In the genomic region with DNA sequence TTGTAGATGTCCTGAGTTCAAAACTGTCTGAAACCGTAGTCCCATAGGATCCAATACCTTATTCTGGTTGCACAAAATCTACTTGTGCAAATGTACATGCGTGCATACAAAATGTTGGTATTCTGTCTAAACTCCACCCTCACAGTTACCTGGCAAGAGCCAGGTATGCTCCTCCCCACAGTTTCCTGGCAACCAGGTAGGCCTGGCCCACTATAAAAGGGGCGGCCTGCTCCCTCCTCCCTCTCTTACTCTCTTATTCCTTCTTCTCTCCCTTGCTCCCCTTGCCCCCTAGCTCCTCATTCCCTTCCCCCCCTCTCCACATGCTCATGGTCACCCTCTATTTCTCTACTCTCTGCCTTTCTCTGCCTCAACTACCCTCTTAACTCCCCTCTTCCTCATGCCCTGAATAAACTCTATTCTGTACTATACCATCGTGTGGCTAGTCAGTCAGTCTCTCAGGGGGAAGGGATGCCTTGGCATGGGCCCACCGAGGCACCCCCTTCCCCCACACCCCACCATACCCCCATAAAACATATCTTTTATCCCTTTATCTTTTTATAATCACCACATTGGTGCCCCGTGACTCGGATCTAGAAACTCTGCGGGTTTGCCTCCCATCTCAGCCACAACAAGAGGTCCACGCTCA, we compare ENCODE assay signal across 8 mouse cellular contexts. TPM values are rescaled to one million over a fixed set of nuclear protein-coding genes. Genes with fewer than 3 reads are reported as not detected.
DNase-seq lines count a peak whose midpoint lies in the region; ATAC-seq and TF ChIP-seq lines count a peak whose summit lies in the region.

No protein-coding gene starts in this region.

- 81% methylated on average over 9 of the region's 9 CpGs for WGBS in embryonic facial prominence, embryonic 14.5 days
- 72% methylated on average over 9 of the region's 9 CpGs for WGBS in kidney, postnatal 0 days
- 84% methylated on average over 9 of the region's 9 CpGs for WGBS in midbrain, embryonic 11.5 days

- ATAC-seq in embryonic facial prominence, embryonic 14.5 days (ENCODE audit: low read depth): no peak
- no peak for ATAC-seq in kidney, postnatal 0 days (replicated peaks; ENCODE audit: low FRiP score, low read depth)
- ATAC-seq in midbrain, embryonic 11.5 days (ENCODE audit: low FRiP score): peak; percentile 8; the same call in 1 of the 2 replicates
- ATAC-seq in erythroblast, adult 5-6 weeks (replicated peaks; ENCODE audit: low FRiP score, poor library complexity, severe bottlenecking): no peak

- no peaks in the 10 kb centered on the region for H3K36me3 ChIP-seq in embryonic facial prominence, embryonic 14.5 days (ENCODE audit: control insufficient read depth, insufficient read depth, low read length)
- no peaks in the 10 kb centered on the region for H3K36me3 ChIP-seq in kidney, postnatal 0 days (ENCODE audit: insufficient read depth, low read length)
- H3K36me3 ChIP-seq in midbrain, embryonic 11.5 days (ENCODE audit: control insufficient read depth, insufficient read depth, low read length): no peaks in the 10 kb centered on the region

- H3K4me3 ChIP-seq in embryonic facial prominence, embryonic 14.5 days (ENCODE audit: low read depth, low read length): no peak overlapping the region
- no peak overlapping the region for H3K4me3 ChIP-seq in kidney, postnatal 0 days (replicated peaks; ENCODE audit: low read depth, low read length)
- H3K4me3 ChIP-seq in midbrain, embryonic 11.5 days (ENCODE audit: low read depth, low read length): no peak overlapping the region

- DNase-seq in heart, adult 11 months: peak; percentile 29
- DNase-seq in heart, adult 9 months (ENCODE audit: low spot score in 2 of 2): no peak
- DNase-seq in embryonic facial prominence, embryonic 14.5 days (ENCODE audit: low spot score): no peak
- no peak for DNase-seq in kidney, postnatal 0 days (ENCODE audit: low spot score)
- no peak for DNase-seq in midbrain, embryonic 11.5 days (ENCODE audit: low spot score, missing footprints)
- DNase-seq in right cerebral cortex, postnatal 36 days (ENCODE audit: low spot score in 2 of 2): no peak
- DNase-seq in layer of hippocampus, adult 11-12 months (ENCODE audit: low spot score): no peak

- no peak overlapping the region for H3K27ac ChIP-seq in embryonic facial prominence, embryonic 14.5 days (replicated peaks; ENCODE audit: low read depth, low read length)
- peak overlapping the region; percentile 83 for H3K27ac ChIP-seq in kidney, postnatal 0 days
- H3K27ac ChIP-seq in midbrain, embryonic 11.5 days (ENCODE audit: low read depth, low read length): no peak overlapping the region

- H3K4me2 ChIP-seq in embryonic facial prominence, embryonic 14.5 days (ENCODE audit: low read depth, low read length): peak overlapping the region; percentile 45
- H3K4me2 ChIP-seq in kidney, postnatal 0 days (ENCODE audit: low read length): peak overlapping the region; percentile 51
- peak overlapping the region; percentile 33 for H3K4me2 ChIP-seq in midbrain, embryonic 11.5 days

- H3K9ac ChIP-seq in embryonic facial prominence, embryonic 14.5 days (ENCODE audit: low read depth, low read length): no peak overlapping the region
- H3K9ac ChIP-seq in kidney, postnatal 0 days (ENCODE audit: low read depth, low read length): 0 out of 2 replicates have a peak overlapping the region, but pooled peaks have one; percentile 43
- H3K9ac ChIP-seq in midbrain, embryonic 11.5 days (ENCODE audit: low read length): no peak overlapping the region

- H3K27me3 ChIP-seq in embryonic facial prominence, embryonic 14.5 days (replicated peaks; ENCODE audit: control insufficient read depth, insufficient read depth, low read length): no peaks in the 10 kb centered on the region
- H3K27me3 ChIP-seq in kidney, postnatal 0 days (ENCODE audit: insufficient read depth, low read length): no peaks in the 10 kb centered on the region
- H3K27me3 ChIP-seq in midbrain, embryonic 11.5 days (ENCODE audit: control insufficient read depth, insufficient read depth, low read length): no peaks in the 10 kb centered on the region

- H3K4me1 ChIP-seq in embryonic facial prominence, embryonic 14.5 days (ENCODE audit: control insufficient read depth, insufficient read depth, low read length): peaks cover 6% of the 10 kb centered on the region
- H3K4me1 ChIP-seq in kidney, postnatal 0 days (replicated peaks; ENCODE audit: insufficient read depth, low read length): 0 out of 2 replicates have a peak, but pooled peaks cover 5% of the 10 kb centered on the region
- peaks cover 4% of the 10 kb centered on the region for H3K4me1 ChIP-seq in midbrain, embryonic 11.5 days (ENCODE audit: control insufficient read depth, insufficient read depth, low read length)

- no peak for TF ChIP-seq CTCF in kidney, postnatal 0 days (IDR thresholded peaks at IDR 0.05; ENCODE audit: low read depth)

- H3K9me3 ChIP-seq in embryonic facial prominence, embryonic 14.5 days (ENCODE audit: control insufficient read depth, low read length): no peaks in the 10 kb centered on the region
- no peaks in the 10 kb centered on the region for H3K9me3 ChIP-seq in kidney, postnatal 0 days (replicated peaks; ENCODE audit: low read length)
- no peaks in the 10 kb centered on the region for H3K9me3 ChIP-seq in midbrain, embryonic 11.5 days (ENCODE audit: control insufficient read depth, low read length)

RNA-seq across cellular contexts. Expression of a gene that starts 31.9 kb away (rescaled TPM):
- polyA plus RNA-seq in embryonic facial prominence, embryonic 14.5 days (2014; fragmentation: Nextera tagmentation; extraction: Ambion mirVana): 25.8 and 27.3 TPM in 2 replicates
- polyA plus RNA-seq in kidney, postnatal 0 days (2015; fragmentation: Nextera tagmentation; extraction: Ambion mirVana): 25.4 and 29.7 TPM in 2 replicates
- 7.1 and 7.6 TPM in 2 replicates for polyA plus RNA-seq in midbrain, embryonic 11.5 days (2014; fragmentation: Nextera tagmentation; extraction: Ambion mirVana)
- 2.1 and 7.5 TPM in 2 replicates for total RNA-seq in erythroblast, adult 5-6 weeks (2015; ENCODE audit: low replicate concordance)
- 0.84 and 1.7 TPM in 2 replicates for total RNA-seq in erythroblast, adult 5-6 weeks (2017; ENCODE audit: low replicate concordance)

RNA-seq across cellular contexts. Expression of a gene that starts 33.2 kb away (rescaled TPM):
- polyA plus RNA-seq in embryonic facial prominence, embryonic 14.5 days (2014; fragmentation: Nextera tagmentation; extraction: Ambion mirVana): 55.6 and 61.0 TPM in 2 replicates
- 42.2 and 48.0 TPM in 2 replicates for polyA plus RNA-seq in kidney, postnatal 0 days (2015; fragmentation: Nextera tagmentation; extraction: Ambion mirVana)
- polyA plus RNA-seq in midbrain, embryonic 11.5 days (2014; fragmentation: Nextera tagmentation; extraction: Ambion mirVana): 130 and 132 TPM in 2 replicates
- total RNA-seq in erythroblast, adult 5-6 weeks (2015; ENCODE audit: low replicate concordance): 32.6 and 37.1 TPM in 2 replicates
- 24.6 and 31.1 TPM in 2 replicates for total RNA-seq in erythroblast, adult 5-6 weeks (2017; ENCODE audit: low replicate concordance)
